Mouse (Mus musculus) liver, postnatal 0 days (tissue): Measurements from ENCODE around the gene Glis2.

Experiments used
- CTCF ChIP-seq: sonication (generic); IDR thresholded peaks from 2 replicates; pipeline ENCODE4 v1.5.1; 2016; ENCODE audit warnings: antibody characterized with exemption, low read depth
- EP300 ChIP-seq: IDR thresholded peaks from 2 replicates; pipeline ENCODE4 v1.6.1; 2016; ENCODE audit warnings: antibody characterized with exemption, low read depth, mild to moderate bottlenecking

DNA sequence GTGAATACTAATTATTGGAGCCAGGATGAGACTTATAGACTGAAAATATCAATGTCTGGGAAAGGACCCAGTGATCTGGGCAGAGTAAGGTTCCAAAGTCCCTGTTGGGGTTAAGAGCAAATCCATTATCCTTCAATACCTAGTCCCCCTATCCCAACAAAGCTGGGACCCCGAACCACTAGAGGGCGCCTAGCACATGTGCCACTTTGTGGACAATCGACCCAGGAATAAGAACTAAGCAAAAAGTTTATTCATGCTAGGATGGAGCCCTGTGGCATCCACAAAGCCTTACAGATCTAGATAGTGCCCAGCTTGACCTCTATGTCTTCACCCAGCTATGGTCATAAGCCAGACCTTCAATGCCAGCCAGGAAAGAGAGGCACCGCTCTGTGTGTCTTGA, 26.6 kb upstream of the Glis2 start:
- TF ChIP-seq CTCF (peak; percentile 93), EP300 (no peak)
